Mouse (Mus musculus) mouse trophoblast stem cell (cell line): Measurements from ENCODE around the gene Cpa5.

Experiments used
- in situ Hi-C, 2 experiments: fragments of 300-500 bp; cut with MseI, MboI; formaldehyde crosslinking; loops; 2 replicates in 1 of 2; 3 replicates in 1 of 2; pipeline ENCODE4 v1.15.1; 2025

The Cpa5 gene

DNA sequence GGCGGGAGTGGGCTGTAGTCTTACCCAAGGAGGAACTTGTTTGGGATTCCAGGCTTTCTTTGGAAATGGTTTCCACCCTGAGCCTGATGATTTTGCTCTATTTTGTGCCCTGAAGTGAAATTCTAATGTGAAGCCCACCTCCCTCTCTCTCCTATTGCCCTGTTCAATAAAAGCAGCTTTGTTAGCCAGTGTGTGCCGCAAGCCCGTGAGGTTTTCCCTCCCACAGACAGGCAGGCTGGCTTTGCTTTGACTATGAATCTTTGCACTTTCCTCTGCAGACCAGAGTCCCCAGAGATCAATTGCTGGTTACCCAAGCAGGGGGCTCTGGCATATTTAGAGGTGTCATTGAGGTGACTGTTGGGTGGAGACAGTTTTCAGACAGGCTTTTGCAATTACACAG lies 33.7 kb downstream of the Cpa5 start:
- in situ Hi-C loops: no loop called here

DNA sequence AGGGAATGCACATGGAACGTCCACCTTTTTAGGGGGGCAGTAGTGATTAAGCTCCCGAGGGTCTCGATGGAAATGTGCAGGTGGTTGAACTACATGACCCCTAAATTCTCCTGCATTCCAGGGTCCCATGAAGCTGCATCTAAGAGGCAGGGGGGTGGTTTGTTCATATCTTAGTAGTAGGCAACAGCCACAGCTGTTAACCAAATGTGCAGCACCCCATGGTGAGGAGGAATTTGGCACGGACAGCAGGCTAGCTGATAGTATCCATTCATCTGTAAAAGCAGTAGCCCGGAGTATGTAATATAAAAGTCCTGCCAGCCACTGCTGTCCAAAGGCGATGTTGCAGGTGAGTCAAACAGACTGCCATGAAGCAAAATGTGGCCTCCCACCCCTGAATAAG lies 34.6 kb downstream of the Cpa5 start:
- in situ Hi-C loops: no loop called here

DNA sequence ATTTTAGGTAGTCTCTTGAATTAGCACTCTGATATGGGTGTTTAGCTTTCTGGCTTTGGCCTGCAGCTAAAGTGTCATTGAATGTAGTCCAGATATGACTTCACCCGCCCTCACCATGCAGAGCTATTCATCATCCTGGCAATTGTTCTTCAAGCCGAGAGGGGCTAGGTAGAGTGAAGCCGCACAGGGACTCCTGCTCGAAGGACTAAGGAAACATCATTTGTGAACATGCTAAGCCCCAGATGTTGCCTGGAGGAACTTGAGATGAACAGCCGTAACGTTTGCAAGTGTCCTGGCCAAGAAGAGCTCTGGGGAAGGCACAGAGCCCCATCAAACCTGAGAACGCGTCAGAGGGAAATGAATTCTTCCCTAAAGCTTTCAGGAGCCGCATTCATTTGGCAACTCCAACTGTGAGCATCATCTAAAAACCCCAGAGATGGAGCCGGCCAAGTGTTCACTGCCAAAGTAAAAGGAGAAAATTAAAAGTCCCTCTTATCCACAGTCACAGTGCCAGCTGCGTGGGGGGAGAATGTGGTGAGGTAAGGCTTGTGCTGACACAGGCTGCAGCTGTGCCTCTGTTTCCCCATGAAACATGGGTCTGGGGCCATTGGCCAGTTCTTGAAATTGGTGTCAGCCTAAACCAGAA lies 39.0 kb downstream of the Cpa5 start:
- in situ Hi-C loops: no loop called here

DNA sequence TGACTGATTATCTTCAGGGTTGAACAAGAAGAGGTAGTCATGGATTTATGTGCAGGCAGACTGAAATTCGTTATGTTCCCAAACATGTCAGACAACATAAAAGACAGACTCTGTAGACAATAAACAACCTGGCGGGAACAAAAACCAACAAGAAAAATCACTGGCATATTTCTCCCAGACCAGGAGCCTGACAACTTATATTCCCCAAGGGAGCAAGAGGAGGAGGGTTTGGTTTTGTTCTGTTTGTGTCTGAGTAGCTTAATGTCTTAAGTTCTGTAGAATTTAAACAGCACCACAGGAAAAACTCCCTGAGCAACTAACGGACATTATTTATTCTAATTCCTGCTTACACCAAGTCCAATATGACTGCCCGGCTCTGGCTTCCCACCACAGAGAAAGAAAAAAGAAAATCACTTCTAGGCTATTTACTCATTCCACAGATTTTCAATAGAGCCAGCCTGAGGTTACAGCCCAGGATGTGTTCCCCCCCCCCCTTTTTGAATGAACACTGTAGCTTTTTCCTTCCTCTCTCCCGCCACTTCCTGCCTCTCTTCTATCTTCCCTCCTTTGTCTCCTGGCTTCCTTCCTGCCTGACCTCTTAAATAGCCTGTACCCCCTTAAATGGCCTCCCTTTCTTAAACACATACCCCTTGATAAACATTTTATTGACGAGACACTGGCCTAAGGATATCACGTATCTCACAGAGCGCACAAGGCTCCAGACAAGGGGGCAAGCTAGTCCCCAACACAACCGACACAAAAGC lies 41.8 kb downstream of the Cpa5 start:
- in situ Hi-C loops: no loop called here

DNA sequence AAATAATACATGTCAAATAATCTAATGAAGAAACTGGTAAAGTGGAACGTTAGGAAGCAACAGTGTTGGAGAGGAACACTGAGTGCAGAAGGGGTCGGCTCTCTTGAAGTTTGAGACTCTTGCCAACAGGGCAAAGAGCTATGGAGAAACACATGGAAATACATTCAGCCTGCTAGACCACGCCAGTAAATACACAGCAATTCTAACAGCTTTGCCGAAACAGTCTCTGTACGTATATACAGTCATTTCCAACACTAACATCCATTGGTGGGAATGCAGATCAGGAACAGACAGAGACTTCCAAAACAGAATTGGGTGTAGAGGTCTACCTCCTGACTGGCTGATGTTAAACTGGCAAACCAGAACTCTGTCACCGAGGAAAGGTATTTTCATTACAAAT lies 42.7 kb downstream of the Cpa5 start:
- in situ Hi-C loops: no loop called here

DNA sequence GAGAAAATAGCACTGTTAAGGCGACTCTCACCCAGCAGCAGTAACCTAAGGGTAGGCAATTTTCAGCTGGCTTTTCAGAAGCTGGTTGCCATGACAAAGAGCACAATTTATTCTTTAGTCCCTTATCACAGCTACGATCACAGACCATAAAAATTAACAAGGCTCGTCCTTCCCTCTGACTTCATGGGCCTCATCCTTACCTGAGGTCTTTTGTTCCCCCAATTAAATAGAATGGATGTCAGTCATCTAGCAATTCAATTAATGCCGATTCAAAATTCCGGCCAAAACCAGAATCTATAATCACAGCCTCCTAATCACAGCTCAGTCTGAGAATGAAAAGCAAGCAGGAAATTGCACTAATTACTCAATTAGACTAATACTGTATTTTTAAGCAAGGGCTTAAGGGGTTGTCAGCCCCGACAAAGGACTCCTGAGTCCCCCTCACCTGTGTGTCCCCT lies 43.6 kb downstream of the Cpa5 start:
- in situ Hi-C loops: no loop called here

DNA sequence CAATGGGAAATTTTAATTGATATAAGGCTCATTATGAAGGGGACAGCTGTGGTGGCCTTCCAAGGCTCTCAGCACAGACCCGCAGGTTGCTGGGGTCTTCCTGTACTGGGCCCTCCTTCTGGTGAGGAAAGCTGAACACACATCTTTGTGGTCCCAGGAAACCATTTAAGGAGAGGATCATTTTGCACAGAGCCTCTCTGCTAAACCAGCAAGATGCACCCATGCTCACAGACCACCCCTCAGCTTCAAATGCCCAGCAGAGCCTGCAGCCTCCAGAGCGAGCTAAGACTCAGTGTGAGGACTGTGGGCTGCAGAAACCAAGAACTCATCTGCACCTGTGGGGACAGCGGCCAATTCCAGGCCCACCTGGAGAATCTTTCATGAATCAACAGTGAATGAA lies 44.1 kb downstream of the Cpa5 start:
- in situ Hi-C loops: no loop called here

DNA sequence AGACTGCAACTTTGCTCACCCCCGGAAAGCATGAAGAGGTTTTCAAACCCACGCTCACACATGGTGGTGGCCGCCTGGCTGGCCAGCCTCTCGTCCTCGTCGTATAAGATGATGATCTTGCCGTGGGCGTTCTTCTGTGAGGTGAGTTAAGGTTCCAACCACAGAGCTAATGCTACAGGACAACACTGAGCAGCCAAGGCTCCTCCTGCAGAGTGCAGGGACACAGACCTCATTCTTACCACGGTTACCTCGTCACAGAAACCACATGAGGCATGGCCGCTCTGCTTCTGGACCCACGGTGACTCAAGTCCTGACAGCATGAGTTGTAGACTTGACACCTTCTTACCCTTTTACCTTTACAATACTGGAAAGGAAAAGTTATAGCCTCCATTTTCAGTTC lies 46.5 kb downstream of the Cpa5 start:
- in situ Hi-C loops: no loop called here

DNA sequence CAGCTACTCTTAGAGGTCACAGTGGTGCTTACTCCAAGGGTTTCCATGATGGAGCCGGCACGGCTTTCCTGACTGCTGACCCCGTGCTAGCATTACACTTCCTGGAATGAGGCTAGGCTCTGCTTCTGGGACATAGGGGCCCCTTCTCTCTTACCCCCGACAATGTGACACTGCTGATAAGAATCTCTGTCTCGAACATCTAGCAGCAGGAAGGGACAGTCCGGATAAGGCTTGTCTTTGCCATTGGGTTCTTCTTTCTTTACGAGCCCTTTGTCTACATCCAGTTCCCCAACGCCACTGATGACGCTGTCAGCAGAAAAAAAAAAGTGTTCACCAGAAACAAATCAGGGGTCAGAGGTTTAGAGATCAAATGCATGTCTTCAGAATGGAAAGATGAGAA lies 47.8 kb downstream of the Cpa5 start:
- in situ Hi-C loops: no loop called here

DNA sequence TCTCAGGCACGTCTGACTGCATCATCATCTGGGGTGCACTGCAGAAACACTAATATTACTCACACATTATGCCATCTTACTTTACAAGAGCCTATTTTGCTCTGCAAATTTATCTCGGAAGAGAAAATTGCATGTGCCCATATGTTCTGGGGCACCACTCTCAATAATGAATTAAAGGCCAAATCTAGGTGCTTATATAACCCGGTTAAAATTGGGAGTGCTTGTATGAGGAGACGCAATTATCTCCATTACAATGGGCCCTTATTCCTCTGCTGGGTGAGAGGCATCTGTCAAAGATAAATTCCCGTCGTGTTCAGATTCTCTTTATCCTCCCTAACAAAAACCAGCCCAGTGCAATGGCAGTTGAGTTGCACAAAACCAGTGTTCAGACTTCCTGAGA lies 54.0 kb downstream of the Cpa5 start:
- in situ Hi-C loops: no loop called here

DNA sequence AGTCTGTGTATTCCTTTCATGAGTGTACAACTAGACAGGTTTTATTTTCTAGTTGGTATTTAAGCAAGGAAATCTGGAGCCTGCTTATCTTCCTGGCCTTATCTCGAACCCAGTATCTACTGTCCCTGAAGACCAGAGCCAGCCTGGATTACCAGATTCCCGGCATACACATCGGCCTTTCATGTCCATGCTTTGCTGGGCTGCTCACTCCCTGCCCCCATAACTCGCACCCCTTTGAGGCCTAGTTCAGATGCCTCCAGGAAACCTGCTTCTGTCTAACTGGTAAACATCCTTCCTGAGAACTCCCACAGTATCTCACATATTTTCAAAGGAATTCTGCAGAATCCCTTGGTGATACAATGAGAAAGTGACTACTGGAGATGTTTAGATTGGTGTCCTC lies 54.5 kb downstream of the Cpa5 start:
- in situ Hi-C loops: no loop called here

DNA sequence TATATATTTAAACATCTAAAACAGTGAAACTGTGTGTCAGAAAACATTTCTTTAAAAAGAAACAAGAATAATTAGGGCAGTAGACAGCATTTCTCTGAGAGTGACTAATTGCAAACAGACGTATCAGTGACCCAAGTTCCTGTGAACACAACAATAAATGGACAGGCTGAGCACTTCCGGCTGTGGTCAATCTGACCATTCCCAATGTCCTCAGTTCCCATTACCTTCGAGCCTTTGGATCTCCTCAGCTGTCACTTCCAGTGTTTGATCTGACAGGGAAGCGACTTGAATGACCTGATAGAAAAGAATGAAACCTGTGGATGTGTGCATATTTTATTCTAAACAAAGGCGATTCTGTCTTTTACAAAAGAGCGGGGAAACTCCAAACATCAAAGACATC lies 55.2 kb downstream of the Cpa5 start:
- in situ Hi-C loops: no loop called here

DNA sequence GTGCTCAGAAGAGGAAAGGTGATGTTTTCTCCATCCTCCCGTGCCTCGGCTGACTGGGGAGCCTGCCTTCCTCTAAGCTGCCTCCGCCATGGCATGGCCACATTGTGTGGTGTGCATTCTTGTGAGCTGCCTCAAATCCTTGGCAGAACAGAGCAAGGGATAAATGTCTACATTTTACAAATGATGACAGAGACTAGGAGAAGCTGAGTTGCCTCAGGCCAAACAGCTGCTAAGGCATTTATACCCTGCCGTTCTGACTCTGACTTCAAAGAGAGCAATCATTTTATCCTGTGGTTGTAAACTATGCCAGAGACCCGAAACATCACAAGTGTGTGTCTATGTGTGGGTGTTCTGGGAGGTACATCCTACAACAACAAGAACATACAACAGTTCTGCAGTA lies 56.8 kb downstream of the Cpa5 start:
- in situ Hi-C loops: no loop called here

DNA sequence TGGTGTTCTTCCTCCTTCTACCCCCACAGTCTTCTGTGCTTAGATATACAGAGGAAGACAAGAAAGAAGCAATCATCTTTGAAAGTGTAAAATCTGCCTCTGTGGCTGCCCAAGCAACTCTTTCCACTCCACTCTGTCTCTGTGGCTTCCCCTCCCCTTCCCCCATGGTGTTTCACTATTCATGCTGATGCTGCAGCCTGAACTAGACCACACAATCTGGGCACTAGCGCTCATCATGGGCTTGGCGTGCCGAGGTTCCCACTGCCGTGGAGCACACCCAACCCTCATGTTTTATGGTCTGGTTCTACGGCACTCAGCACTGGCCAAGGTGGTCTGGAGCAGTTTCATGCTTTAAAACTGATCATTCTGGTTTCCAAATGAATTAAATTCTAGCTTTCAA lies 60.9 kb downstream of the Cpa5 start:
- in situ Hi-C loops: no loop called here

DNA sequence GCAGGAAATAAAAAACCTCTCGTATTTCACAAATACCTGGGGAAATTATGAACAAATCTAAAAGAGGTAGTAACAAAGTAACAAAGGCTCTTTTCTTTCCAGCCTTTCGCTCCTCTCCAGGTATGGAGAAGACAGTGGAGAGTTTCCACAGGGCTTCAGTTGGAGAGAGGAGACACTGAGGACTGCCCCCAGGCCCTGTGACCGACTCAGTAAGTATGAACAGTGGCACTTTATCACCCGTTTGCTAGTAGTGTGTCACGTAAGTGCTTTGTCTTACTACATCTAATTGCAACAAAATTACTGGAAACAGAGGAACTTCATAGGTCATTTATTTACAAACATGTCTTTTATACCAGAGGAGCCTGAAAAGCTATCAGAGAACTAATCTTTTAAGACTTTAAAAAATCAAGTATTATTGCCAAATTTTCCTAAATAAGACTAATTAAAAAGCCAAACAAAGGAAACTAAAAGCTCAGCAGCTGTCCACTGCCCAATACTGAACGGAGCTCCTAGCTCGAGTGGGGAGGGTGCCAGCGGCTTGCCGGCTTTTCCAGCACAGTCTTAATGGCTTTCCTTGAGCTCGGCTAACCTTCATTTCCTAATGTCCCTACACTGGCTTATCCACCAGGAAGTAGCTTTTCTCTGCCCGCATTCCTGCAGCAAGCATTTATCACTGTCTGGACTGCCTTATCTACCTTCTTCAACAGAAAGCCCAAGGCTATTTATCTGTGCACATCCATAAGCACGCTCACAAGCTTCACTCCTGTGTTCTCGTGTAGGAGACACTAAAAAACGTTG lies 63.2 kb downstream of the Cpa5 start:
- in situ Hi-C loops: no loop called here

DNA sequence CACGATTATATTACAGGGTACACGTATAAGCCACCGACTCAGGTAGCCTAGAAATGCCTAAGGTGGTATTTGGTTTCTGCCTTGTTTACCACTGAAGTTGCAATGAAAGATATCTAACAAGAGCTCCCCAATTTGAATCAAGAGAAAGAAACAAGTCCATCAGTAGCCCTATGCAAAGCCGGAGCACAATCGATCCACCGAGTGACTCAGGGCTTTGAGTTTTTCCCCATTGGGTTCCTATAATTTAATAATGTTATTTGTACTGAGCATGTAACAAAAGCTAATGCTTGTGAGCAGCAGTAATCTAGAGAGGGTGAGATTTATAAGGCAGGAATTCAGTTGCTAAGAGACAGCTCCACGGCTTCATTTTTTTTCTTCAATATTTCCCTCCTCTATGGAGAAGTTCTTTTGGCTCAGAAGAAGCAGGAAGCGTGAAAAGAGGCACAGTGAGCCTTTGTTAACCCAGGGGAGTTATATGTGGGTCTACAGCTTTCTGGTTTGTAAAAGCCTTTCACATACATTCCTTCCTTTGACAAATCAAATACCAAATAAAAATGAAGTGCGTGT lies 64.0 kb downstream of the Cpa5 start:
- in situ Hi-C loops: no loop called here

DNA sequence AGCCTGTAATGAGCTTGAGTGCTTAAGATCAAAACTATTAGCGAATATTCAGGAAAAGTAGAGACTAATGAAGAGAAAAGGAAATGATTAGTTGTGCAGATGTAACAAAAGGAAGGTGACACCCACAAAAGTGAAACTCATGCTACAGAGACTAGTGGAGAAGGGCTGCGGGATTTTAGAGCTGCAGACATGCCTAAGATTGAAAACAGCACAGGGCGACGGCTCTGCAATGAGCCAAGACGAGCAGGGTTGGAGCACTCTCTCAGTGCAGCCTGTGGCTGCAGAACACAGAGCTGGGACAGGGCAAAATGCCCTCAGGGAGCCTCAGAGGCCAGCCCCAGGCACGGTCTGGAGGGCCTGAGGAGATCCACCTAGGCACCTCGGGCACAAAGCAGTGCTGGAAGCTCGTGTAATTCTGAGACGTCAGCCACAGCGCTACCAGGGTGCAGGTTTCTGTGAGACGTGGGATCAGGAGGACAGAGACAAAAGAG lies 64.5 kb downstream of the Cpa5 start:
- in situ Hi-C loops: no loop called here

DNA sequence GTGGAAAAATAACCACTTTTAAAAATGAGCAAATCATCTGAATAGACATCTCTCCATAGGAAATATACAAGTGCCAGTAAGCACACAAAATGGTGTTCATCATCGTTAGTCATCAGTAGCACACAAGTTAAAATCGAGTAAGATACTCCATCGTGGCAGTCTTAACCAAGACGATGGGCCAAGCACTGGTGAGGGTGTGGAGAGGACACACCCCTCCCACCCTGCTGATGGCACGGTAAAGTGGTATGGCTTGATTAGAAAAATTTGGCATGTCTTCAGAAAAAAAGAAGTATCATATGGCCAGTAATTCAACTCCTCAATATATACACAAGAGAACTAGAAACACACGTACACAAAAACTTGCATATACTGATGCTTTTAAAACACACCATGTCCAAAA lies 65.7 kb downstream of the Cpa5 start:
- in situ Hi-C loops: no loop called here

DNA sequence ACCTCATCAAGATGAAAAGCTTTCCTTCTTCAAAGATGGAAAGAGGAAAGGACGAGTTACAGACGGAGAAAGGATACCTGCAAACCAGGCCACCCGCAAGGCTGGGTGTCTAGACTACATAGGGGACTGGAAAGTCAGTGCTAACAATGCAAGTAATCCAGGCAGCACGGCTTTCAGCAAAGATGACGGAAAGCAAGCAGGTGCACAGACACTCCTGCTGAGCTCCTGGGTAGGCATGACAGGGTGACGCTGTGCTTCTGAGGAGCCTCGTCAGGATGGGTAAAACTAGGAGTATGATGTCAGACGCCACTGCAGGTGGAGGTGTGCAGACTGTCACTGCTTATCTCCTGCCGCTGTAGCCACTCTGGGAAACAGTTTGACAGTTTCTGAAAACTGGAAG lies 66.8 kb downstream of the Cpa5 start:
- in situ Hi-C loops: no loop called here

DNA sequence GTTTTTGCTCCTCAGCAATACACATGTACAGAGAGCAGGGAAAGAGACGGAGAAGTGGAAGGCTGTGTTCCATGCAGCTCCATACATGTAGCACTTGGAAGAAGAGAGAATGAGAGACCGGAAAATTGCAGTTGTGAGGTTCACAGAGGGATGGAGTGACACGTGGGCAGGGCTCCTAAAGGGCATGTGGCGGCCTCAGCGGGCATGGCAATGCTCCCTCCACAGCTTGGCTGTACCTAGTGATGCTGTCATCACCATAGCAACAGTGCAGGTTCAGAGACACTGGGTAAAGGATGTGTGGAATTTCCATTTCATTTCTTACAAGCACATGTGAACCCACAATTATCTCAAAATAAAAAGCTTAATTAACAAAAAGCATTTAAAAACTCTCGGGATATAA lies 67.7 kb downstream of the Cpa5 start:
- in situ Hi-C loops: no loop called here

DNA sequence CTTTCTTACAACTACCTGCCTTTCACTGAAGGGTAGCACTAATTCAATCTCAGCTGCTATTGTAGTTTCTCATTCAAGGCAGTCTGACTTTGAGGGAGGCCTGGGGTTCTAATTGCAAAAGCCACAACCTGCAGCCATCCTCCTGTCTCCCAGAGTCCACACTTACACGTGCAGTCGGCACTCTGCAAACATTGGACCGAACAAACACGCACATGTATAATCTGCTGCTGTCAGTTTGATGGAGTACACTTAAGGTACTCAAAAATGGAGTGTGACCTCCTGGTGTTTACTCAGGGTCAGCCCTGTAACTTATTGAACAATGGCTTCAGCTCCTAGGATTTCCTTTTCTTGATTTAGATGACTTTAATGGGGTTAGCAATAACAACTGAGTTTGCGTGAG lies 68.8 kb downstream of the Cpa5 start:
- in situ Hi-C loops: no loop called here

DNA sequence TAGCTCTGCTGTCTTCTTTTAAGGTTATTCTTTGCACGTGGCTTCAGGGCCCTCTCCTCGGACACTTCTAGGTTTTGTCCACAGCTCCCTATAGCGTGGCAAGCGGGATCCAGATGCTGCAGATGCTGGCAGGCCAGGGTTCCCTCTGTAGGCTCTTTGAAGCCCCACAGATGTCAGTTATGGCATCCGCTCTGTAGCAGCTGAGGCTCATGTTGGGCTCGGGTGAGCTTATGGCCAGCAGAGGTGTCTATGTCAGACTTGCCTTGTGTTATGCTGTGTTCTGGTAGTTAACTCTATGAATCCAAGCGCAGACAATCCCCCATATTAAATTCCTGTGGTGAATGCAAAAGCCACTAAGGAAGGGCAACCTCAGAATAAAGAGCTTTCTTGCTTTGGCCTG lies 69.6 kb downstream of the Cpa5 start:
- in situ Hi-C loops: no loop called here
